Mouse (Mus musculus) cerebellum, adult 9-10 months (tissue): ENCODE data around the gene Spg11.

ENCODE experiments used
- DNase-seq: peaks from one replicate; pipeline ENCODE4 v3.0.0; 2022

Spg11 gene

DNA sequence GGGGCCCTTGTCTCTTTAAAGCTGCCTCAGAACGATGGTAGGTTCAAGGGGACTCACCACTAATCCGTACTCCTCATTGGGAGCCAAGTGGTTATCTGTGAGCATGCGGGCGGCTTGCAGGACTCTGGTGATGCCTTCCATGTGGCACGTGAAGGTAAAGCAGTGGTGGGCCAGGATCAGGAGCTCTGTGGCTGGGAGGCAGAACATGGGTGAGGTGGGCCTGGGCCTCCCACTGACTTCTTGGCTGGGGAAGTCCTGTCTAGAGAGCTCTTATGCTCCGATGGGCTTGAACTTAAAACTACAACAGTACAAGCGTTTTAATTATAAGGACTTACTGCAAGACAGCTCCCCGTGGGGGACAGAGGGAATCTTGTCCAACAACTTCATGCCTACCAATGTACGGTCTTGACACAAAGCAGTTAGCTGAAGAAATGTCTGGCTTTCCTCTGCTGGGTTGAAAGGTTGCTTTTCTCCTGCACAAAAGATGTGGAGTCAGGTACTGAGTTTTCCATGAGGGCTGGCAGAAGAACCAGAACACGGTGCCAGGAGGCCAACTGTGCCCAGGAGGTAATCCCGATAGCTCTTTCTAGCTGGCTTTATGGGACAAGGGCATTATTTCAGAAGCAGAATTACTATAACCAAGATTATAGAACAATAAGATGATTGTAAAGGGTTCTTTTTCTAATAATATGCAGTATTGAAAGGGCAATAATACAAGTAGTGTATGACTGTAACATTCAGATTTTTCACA, 58.6 kb downstream of the Spg11 start:
- DNase-seq = peak; percentile 69

- no peak for DNase-seq
Measured at GRCm38 (mm10) chr2:122043926-122044325, 74.3 kb downstream of the Spg11 start.

DNA sequence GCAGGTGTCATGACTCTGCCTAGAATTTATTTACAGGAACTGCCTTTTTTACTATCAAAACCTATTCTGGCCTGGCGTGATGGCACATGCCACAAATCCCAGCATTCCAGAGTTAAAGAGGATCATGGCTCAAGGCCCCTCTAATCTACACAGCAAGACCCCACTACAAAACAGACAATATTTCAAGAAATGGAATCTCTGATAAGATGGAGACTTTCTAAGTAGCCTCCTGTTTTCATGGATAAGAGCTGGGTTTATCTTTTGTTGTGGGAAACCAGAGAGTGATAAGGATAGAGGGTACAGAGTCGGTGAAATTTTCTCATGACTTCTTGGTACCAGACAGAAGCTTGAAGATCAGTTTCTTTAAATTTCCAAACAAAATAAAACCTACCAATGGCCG, 82.1 kb downstream of the Spg11 start:
- no peak for DNase-seq

- no peak for DNase-seq
Measured at GRCm38 (mm10) chr2:122031970-122032369, 86.2 kb downstream of the Spg11 start.

GRCm38 (mm10) chr2:122028756-122029700, 89.2 kb downstream of the Spg11 start:
- no peak for DNase-seq

DNA sequence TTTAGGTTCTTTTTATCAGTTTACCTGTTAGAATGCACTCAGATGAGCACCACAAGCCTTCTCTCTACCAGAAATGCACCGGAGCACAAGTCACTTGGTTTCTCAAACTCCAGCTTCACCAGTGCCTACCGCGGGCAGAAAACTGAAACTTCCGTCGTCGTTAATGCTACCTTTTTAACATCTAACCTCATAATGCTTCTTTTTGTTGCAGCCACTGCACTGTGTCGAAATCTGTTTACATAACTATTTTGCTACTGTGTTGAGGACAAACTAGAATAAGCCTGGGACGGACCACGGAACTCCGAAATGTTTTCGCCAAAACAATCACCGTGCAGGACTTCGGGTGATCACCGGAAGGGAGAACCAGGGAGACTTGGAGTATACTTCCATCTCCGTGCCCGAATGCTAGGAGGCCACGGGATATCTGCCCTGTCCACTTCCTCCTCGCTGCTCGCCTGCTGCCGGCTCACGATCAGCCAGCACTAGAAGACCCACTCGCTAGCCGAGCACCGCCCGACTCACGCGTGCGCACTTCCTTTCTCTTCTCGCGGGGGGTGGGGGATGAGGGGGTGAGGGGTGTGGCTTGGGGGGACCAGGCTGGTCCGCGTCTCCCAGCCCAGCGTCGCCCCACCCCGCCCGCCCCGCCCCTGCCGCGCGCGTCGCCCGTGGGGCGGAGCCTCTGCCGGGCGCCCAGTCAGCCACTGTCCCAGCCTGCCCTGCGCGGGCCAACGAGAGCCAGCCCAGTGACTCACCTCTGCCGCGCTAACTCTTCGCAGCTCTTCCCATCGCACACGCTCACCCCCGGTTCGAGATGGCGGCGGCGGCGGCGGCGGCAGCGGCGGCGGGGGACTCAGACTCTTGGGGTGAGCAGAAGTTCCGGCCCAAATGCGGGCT, 90.1 kb downstream of the Spg11 start, which contains the start of gene Eif3j1:
TSS of gene Eif3j1 (plus strand) at position 685 of the 894 bp plus-strand sequence.
- peak; percentile 87 for DNase-seq

- DNase-seq = peak; percentile 22
Measured at GRCm38 (mm10) chr2:122027091-122027490, 91.1 kb downstream of the Spg11 start.

GRCm38 (mm10) chr2:122022284-122022683, 95.9 kb downstream of the Spg11 start:
- DNase-seq = no peak

DNA sequence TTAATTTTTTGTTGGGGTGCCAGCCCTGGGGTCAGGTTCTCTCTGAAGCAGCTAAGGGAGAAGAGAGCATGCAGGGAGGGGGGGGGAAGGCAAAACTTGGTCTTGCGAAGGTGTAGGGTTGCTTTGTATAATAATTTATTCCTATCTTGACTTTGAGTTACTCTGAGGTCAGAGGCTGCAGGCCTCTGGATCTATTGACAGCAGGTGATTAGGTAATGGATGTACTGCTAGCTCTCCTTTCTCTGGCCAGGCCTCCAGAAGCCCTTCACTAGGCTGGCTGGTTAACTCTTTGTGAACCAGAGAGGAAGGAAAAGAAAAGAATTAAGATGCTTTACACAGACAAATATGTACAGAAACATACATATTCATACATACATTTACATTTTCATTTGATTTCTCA, 99.5 kb downstream of the Spg11 start:
- DNase-seq = no peak

DNA sequence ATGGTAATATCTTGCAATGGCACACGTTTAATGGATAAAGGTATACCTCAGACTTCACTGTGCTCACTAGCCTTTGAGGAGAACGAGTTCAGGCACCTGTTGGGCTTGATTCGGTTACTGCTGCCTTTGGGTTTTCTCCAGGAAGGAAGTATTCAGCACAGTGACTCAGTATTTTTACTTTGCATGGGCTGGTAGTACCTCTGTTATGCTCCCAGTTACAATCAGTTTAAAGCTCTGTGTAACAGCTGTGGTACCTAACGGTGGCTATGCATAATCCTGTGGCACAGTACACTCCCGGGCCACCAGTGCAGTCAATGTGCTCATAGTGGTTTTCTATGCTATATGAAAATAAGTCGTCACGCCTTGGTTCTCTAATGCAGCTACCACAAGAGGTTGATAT, 106.7 kb downstream of the Spg11 start:
- no peak for DNase-seq

- DNase-seq = no peak
Measured at GRCm38 (mm10) chr2:122008832-122009231, 109.4 kb downstream of the Spg11 start.
